Mouse (Mus musculus): ENCODE results near the gene Kcnt1.

Gene Kcnt1

DNA sequence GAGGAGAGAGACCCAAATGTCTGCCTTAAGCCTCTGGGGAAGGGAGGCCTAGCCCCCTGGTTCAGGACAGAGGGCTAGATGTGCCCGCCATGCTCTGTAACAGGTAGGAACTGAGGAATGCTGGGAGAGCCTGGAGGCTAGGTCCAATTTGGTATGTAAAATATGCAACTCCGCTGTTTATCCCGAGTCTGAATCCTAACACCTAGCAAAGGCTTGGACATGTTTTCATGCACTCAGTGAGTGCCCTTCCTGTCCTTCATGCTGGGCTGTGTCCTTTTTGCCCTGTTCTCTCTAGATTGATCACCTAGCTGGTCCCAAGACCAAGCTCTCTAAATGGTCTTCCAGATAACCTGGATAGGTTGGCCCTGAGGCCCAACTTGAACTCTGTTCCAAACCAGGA is 3.6 kb upstream of the Kcnt1 start:
- no peak for DNase-seq (ENCODE audit: low read depth, low spot score)
- H3K36me3 ChIP-seq (ENCODE audit: control insufficient read depth, insufficient read depth, low read length, poor library complexity, severe bottlenecking) = no peaks in the 10 kb centered on the region
- no peaks in the 10 kb centered on the region for H3K27me3 ChIP-seq (ENCODE audit: control insufficient read depth, insufficient read depth, low read length, poor library complexity, severe bottlenecking)

DNA sequence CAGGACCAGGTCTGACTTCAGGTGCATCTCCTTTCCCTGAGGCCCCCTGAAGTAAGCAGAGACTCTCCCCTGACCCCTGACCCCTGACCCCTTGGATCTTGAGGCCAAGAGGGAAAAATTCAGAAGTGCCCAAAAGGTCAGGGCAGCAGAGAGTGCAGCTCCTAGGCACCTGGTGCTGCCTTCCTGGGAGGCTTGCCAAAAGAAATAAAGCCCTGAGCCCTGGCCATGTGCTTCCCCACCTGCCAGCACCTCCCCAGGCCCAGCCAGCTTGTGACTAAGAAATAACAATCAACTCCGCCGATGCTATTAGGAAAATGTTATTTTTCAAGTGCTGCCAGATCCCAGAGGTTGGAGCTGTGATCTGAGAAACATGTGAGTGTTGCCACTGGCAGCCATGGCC is 1.5 kb upstream of the Kcnt1 start:
- no peaks in the 10 kb centered on the region for H3K36me3 ChIP-seq (ENCODE audit: control insufficient read depth, insufficient read depth, low read length, poor library complexity, severe bottlenecking)
- H3K27me3 ChIP-seq (ENCODE audit: control insufficient read depth, insufficient read depth, low read length, poor library complexity, severe bottlenecking) = no peaks in the 10 kb centered on the region
- no peak for DNase-seq (ENCODE audit: low read depth, low spot score)

DNA sequence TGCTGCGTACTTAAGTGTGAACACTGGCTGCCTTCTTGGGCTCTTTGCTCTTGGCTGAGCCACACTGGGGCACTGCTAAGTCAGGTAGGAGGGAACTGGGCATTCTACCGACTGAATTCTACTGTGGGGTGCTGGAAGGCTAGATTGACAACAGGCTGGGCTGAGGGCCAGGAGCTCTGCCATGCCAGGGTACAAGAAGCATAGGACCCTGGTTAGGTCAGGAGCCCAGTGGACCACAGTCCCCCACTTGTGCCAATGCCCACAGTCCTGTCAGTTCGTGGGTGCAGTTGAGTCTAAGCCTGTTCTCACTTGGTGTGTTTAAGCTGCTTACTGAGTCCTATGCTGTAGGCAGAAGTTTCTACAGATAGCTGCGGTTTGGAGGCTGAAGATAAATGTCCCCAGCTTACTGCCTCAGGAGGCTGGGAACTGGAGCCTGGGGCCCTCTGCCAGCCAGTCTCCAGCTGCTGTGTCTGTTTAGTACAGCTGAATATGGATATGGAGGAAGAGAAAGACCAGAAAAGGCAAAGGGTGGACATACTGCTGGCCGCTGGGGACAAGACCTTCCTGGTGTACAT is 751 bp upstream of the Kcnt1 start:
- no peak for DNase-seq (ENCODE audit: low read depth, low spot score)
- Histone ChIP-seq H3K36me3 (ENCODE audit: control insufficient read depth, insufficient read depth, low read length, poor library complexity, severe bottlenecking) (no peaks in the 10 kb centered on the region), H3K27me3 (ENCODE audit: control insufficient read depth, insufficient read depth, low read length, poor library complexity, severe bottlenecking) (no peaks in the 10 kb centered on the region)

DNA sequence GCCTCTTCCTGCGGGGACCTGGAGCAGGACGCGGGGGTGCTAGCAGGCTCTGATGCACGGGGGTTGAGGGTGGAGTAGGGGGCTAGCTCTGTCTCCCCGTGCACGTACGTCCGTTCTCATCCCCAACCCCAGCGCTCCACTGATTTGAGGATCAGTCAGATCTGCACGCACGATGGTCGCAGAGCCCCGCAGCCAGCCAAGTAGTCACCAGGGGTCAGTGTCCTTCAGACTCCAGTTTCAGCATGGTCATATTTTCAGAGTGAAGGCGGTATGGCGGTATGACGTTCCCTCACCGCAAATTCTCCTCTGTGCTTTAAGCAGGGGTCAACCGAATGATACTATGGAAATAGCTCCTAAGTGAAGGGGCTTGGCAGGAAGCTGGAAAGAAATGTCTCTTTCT is 696 bp downstream of the Kcnt1 start:
- DNase-seq (ENCODE audit: low read depth, low spot score) = no peak
- Histone ChIP-seq H3K27me3 (ENCODE audit: control insufficient read depth, insufficient read depth, low read length, poor library complexity, severe bottlenecking) (no peaks in the 10 kb centered on the region), H3K36me3 (ENCODE audit: control insufficient read depth, insufficient read depth, low read length, poor library complexity, severe bottlenecking) (no peaks in the 10 kb centered on the region)

DNA sequence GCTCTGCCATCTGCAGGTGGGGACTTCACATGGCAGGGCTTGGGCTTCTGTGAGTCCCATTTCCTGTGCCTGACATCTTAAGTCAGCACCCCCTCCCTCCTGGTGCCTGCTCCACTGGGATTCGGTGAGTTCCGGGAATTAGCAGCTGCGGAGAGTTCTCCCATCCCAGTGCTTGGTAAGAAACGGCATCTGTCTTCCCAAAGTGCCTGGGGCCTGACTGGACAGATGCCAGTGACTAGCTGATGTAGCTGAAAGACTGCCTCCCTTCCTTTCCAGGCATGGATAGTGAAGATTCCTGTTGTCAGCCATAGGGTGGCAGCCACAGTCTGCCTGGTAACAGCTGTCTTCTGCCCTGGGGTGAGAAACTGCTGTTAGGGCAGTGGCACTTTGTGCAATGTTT is 1.9 kb downstream of the Kcnt1 start:
- H3K27me3 ChIP-seq (ENCODE audit: control insufficient read depth, insufficient read depth, low read length, poor library complexity, severe bottlenecking) = no peaks in the 10 kb centered on the region
- no peak for DNase-seq (ENCODE audit: low read depth, low spot score)
- H3K36me3 ChIP-seq (ENCODE audit: control insufficient read depth, insufficient read depth, low read length, poor library complexity, severe bottlenecking) = no peaks in the 10 kb centered on the region

DNA sequence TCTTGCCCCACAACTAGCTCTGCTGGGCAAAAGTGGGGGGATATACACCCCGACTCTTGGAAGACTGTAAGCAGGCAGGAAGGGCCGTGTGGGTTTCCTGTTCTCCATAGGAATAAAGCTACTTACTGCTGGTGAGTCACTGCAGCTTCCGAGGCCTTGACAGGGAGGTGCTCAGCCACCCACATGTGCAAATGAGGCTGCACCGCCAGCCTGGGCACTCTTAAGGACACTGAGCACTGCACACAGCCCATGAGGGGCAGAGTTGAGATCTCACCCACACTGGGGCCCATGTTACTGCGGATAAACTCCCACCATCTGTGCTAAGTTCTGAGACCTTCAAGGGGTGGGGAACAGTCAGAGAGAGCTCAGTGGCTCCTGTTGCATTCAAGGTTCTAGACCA is 3.1 kb downstream of the Kcnt1 start:
- Histone ChIP-seq H3K36me3 (ENCODE audit: control insufficient read depth, insufficient read depth, low read length, poor library complexity, severe bottlenecking) (no peaks in the 10 kb centered on the region), H3K27me3 (ENCODE audit: control insufficient read depth, insufficient read depth, low read length, poor library complexity, severe bottlenecking) (no peaks in the 10 kb centered on the region)
- no peak for DNase-seq (ENCODE audit: low read depth, low spot score)

DNA sequence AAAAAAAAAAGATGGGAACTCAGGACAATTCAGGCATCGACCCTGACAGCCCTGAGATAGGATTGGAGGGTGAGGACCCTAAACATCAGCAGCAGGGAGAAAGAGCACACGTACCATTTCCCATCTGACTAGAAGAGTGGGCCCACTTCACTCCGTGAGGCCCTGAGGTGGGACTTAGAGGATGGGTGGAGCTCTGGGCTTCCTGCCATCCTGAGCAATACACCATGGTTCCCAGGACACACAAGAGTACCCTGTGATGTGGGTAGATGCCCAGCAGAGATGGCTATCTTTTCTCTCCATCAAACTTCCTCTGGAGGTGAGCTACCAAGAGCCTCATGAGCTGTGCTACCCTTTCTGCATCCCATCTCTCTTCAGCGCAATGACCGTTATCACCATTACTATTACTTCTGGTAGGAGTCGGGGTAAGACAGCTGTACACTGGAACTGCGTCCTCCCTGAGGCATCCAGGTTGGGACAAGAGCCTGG is 13.8 kb downstream of the Kcnt1 start:
- DNase-seq (ENCODE audit: low read depth, low spot score) = no peak
- H3K36me3 ChIP-seq (ENCODE audit: control insufficient read depth, insufficient read depth, low read length, poor library complexity, severe bottlenecking) = no peaks in the 10 kb centered on the region
- H3K27me3 ChIP-seq (ENCODE audit: control insufficient read depth, insufficient read depth, low read length, poor library complexity, severe bottlenecking) = no peaks in the 10 kb centered on the region

DNA sequence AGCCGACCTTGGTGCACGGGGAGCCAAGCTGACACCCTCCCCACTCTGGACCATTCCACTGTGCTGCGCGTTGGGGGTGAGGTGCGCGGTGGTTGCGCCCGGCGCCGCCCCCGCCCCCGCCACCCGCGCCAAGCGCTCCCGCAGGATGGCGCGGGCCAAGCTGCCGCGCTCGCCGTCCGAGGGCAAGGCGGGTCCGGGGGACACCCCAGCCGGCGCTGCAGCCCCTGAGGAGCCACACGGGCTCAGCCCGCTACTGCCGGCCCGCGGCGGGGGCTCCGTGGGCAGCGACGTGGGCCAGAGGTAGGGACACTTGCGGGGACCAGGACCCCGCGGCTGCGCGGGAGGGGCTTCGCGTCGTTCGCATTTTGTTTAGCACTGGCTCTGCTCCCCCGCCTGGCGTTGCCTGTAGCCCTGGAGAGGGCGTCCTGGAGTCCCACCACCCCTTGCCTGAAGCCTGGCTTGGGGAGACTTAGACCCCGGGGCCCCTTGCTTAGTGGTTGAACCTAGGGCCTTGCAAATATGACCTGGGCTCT is 14.3 kb downstream of the Kcnt1 start:
- Histone ChIP-seq H3K36me3 (ENCODE audit: control insufficient read depth, insufficient read depth, low read length, poor library complexity, severe bottlenecking) (no peaks in the 10 kb centered on the region), H3K27me3 (ENCODE audit: control insufficient read depth, insufficient read depth, low read length, poor library complexity, severe bottlenecking) (no peaks in the 10 kb centered on the region)
- DNase-seq (ENCODE audit: low read depth, low spot score) = no peak

DNA sequence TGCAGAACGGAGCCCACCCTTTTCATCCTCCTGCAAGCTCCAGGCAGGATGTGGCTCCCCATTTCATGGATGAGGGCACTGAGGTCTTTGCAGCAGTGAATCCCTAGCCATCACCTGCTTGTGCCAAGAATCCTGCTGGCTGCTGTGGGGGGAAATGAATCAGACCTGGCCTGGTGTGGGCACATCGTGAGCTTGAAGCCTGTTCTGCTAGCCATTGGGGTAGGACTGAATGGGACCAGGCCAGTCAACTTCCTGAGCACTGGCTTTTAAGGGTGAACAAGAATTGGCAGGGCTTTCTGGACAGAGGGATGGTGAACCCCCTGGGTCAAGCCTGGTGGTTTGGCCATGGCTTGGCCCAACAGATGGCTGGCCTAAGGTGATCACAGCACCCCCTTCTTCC is 15.0 kb downstream of the Kcnt1 start:
- no peak for DNase-seq (ENCODE audit: low read depth, low spot score)
- H3K27me3 ChIP-seq (ENCODE audit: control insufficient read depth, insufficient read depth, low read length, poor library complexity, severe bottlenecking) = no peaks in the 10 kb centered on the region
- H3K36me3 ChIP-seq (ENCODE audit: control insufficient read depth, insufficient read depth, low read length, poor library complexity, severe bottlenecking) = no peaks in the 10 kb centered on the region

DNA sequence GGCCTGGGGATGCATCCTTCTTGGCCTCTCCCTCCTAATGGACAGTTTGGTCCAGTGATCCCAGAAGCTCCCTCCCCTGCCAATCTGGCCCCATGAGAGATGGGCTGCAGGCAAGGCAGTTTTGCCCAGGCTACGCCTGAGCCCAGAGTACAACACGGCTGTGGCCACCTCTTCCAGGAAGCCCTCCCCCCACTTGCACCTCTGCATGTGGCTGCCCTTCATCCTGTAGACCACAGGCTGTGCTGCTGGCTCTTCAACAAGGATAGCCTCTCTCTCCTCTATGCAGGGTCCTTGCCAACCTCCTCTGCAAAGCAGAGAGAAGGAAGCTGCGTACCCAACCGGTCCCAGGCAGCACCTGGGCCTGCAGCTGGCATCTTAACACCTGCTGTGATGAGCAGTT is 15.5 kb downstream of the Kcnt1 start:
- no peaks in the 10 kb centered on the region for H3K36me3 ChIP-seq (ENCODE audit: control insufficient read depth, insufficient read depth, low read length, poor library complexity, severe bottlenecking)
- DNase-seq (ENCODE audit: low read depth, low spot score) = no peak
- H3K27me3 ChIP-seq (ENCODE audit: control insufficient read depth, insufficient read depth, low read length, poor library complexity, severe bottlenecking) = no peaks in the 10 kb centered on the region

DNA sequence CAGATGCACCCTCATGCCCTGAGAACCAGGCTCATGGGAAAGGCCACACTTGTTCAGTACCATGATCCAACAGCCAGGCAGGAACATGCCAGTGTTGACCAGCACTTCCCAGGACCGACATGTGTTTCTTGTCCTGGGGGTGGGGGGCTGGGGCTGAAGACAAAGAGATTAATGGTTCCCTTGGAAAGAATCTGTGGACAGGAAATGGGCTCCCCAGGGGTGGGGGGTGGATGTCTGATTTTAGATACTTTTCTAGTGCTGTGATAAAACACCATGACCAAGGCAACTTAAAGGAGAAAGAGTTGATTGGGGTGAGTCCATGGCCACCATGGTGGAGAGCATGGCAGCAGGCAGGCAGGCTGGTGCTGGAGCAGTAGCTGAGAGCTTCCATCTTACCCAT is 18.7 kb downstream of the Kcnt1 start:
- Histone ChIP-seq H3K27me3 (ENCODE audit: control insufficient read depth, insufficient read depth, low read length, poor library complexity, severe bottlenecking) (no peaks in the 10 kb centered on the region), H3K36me3 (ENCODE audit: control insufficient read depth, insufficient read depth, low read length, poor library complexity, severe bottlenecking) (no peaks in the 10 kb centered on the region)
- DNase-seq (ENCODE audit: low read depth, low spot score) = no peak

DNA sequence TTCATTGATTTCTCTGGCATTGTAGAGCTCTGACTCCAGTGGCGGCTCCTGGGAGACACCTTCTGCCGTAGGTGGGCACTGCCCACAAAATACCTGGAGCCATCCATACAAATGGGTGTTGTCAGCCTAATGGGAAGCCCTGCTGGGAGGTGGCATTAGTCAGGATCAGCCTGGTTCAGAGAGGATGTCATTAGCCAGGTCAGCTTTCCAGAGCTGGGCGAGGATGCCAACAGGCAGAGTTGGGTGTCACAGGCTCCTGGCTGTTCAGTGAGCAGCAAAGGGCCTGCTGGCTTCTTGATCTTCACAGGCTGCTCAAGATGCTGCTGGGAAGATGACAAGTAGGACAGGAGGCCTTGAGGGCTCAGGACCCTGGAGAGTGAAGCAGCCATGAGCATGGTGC is 21.2 kb downstream of the Kcnt1 start:
- Histone ChIP-seq H3K36me3 (ENCODE audit: control insufficient read depth, insufficient read depth, low read length, poor library complexity, severe bottlenecking) (no peaks in the 10 kb centered on the region), H3K27me3 (ENCODE audit: control insufficient read depth, insufficient read depth, low read length, poor library complexity, severe bottlenecking) (no peaks in the 10 kb centered on the region)
- no peak for DNase-seq (ENCODE audit: low read depth, low spot score)

DNA sequence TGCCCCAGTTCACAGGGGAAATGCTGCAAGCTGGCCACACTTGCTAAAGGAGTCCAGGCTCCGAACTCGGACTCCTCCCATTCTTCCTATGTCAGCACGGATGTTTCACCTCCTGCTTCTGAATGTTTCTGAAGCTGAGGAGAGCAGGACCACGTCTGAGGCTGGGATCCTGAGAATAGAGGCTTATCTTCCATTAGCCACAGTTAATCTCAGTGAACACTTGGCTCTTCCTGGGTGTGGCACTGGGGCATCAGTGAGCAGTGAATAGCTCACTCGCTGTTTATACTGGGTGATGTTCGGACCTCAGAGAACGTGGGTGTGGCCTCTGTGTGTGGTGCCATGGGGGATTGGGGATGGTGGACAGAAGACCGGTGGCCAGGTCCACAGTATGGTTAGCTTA is 23.7 kb downstream of the Kcnt1 start:
- no peak for DNase-seq (ENCODE audit: low read depth, low spot score)

DNA sequence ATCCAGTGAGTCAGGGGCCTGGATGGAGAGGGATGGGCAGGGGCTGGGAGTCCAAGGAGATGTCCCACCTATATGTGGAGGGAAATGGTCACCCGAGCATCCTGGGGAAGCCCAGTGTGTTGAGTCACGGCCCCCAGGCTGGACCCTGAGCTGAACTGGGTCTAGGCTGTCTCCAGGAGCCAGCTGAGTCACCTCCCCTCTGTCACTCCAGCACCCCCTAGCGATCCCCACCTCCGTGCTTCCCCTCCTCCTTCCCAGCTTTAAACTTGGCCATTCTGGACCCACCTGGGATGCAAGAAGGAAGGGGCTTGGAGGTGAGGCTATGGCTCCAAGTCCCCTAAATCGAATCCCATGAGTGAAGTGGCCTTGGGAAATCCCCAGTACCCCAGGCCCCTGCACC is 24.6 kb downstream of the Kcnt1 start:
- Histone ChIP-seq H3K36me3 (ENCODE audit: control insufficient read depth, insufficient read depth, low read length, poor library complexity, severe bottlenecking) (no peaks in the 10 kb centered on the region), H3K27me3 (ENCODE audit: control insufficient read depth, insufficient read depth, low read length, poor library complexity, severe bottlenecking) (no peaks in the 10 kb centered on the region)
- DNase-seq (ENCODE audit: low read depth, low spot score) = no peak

More for the DNA sequence above, 23.7 kb downstream of the Kcnt1 start:
- H3K27me3 ChIP-seq (ENCODE audit: control insufficient read depth, insufficient read depth, low read length, poor library complexity, severe bottlenecking) = no peaks in the 10 kb centered on the region
- H3K36me3 ChIP-seq (ENCODE audit: control insufficient read depth, insufficient read depth, low read length, poor library complexity, severe bottlenecking) = no peaks in the 10 kb centered on the region

DNA sequence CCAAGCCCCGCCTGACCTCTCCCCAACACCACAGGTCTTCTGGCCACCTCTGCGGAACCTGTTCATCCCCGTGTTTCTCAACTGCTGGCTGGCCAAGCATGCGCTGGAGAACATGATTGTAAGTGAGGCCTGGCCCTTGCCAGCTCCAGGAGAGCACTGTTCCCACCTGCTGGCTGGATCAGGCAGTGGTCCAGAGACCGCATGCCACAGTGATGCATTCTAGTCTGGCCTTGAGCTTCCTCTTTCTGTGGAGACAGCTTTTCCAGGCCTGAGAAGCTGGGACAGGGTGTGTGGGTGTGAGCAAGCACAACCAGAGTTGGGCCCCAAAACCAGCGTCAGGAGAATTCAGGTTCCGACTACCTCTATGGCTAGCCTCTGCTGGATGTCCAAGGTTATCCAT is 28.9 kb downstream of the Kcnt1 start:
- DNase-seq (ENCODE audit: low read depth, low spot score) = no peak
- no peaks in the 10 kb centered on the region for H3K36me3 ChIP-seq (ENCODE audit: control insufficient read depth, insufficient read depth, low read length, poor library complexity, severe bottlenecking)
- no peaks in the 10 kb centered on the region for H3K27me3 ChIP-seq (ENCODE audit: control insufficient read depth, insufficient read depth, low read length, poor library complexity, severe bottlenecking)

DNA sequence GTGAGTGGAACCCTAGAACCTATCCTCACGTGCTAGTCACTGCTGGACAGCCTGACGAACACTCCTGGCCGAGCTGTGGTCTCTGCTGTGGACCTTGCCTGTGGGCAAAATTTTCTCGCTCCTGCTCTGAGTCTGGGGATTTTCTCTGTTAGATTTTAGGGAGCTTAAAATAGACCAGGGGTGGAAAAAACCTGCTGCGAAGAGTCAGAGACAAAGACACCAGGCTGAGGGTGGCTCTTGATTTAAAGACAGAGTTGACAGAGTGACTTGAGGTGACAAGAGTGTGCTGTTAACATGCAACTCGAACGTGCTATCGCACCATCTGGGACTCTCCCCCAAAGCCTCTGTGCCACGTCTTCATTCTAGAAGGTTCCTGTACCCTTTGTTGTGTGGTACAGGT is 35.4 kb downstream of the Kcnt1 start:
- H3K36me3 ChIP-seq (ENCODE audit: control insufficient read depth, insufficient read depth, low read length, poor library complexity, severe bottlenecking) = no peaks in the 10 kb centered on the region
- DNase-seq (ENCODE audit: low read depth, low spot score) = no peak
- H3K27me3 ChIP-seq (ENCODE audit: control insufficient read depth, insufficient read depth, low read length, poor library complexity, severe bottlenecking) = no peaks in the 10 kb centered on the region
